Mouse (Mus musculus) ovary, postnatal 36 days (tissue): ENCODE measurements at regions not wholly inside any gene's neighbourhood (a gene's known extent, or its start where the extent isn't known, plus 50 kb on each side); places are given as distances from the start of the nearest gene placed in this dataset.

Source experiments
- DNase-seq: peaks from one replicate; pipeline ENCODE4 v3.0.0; 2022; ENCODE audit warnings: low spot score, mixed read lengths

DNA sequence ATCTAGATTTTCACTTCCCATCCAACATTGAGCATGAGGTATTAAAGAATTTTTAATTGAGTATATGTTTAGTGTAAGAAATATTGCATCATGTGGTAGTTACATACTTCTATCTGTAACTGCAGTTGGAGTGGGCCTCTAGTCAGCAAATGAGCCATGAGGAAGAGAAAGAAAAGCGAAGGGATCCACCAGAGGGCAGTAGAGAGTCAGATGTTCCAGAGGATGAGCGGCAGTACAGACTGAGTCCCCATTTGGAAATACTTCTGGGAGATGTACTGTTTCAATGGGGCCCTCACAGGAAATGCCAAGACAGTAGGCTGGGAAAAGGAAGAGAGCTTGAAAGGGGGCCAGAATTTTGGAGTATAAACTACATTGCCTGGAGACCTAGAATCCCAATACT, 221.2 kb downstream of the Myh15 start:
- DNase-seq, result peak; percentile 7

DNA sequence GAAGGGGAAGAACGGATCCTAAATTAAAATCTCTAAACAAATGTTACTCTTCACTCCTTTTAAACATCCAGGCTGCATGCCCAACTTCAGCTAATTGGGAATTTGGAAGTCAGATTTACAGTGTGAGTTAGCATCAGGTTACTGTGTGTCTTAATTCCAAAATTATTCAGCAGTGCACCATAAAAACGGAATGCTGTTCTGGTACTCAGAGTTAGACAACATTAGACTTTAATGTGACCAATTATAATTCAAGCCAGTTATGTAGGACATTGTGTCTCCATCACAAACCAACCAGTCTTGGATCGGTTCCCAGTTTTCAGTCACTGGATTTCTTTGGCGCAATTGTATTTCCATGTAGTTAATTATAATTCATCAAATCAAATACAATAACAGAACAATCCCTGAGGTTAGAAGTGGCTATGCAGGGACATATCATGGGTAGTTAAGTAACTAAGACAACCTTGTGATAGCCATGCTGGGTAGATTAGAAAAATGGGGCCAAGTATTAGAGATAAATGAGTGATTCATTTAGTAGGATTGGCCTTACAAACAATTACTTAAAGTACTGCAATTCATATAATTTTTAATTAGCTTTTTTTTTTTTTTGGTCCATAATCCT, 230.9 kb downstream of the Myh15 start:
- DNase-seq, result no peak

DNA sequence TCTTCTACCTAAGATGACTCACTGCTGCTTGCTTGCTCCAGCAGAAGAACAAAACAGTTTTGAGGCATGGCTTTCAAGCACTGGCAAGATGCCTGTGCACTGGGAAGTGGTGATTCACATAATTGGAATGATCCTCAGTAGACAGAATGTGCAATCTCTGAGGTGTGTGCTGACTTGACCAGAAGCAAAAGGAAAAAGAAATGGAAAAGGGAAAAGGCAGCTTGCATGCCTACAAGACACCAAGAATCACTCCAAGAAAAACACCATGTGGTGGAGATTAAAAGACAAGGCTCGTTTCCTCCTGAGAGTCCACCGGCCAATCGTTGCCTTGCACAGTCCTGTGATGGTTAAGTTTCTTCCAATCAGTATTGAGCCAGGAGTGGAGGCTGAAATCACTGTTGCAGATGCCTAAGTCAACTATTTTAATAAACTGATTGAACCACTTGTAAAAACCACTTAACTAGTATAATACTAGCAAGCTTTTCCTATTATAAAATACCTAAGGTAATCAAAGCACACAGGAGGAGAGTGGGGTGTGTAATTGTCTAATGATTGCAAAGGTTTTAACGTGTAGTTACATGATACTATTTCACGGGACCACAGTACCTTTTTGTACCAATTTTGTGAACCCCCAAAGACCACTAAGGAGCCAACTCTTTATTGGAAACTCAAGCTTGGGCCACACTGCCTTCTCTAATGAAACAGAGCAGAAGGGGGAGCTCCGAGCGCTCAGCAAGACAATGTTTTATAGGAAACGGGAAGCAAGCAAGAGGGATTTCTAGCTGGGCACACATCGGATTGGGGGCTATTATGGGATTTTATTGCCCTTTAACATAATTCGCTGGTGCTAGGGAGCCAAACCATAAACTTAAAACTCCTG, 232.2 kb downstream of the Myh15 start:
- peak; percentile 9 for DNase-seq

DNA sequence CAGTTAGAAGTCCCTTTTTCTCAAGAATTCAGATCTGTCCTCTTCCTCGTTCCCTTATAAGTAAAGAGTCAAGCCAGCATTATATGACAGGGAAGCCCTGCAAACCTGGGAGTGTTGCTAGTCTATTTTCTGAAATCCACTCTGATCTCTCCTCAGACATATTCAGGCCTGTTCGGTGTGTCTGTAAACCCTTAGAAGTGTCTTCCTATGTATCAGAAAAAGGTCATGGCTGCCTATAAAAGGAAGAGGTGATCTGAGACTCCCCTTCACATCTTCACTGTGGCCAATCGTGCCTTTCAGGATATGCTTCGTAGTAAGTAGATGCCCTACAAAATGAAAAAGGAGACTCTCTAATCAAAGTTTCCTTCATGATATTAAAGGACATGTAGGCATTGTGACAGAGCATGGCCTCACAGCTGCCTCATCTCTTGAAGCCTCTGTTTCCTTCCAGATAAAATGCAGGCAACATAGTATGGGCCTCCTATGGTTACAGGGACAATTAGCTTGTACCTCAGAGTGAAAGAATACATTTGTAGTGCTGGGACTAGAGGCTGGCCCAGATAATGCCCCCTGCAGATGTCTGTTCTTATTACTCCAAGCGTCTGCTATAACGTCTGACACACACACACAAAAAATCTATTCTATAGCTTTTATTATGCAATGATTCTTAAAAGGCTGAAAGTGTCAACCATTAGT, 246.5 kb downstream of the Myh15 start:
- no peak for DNase-seq

DNA sequence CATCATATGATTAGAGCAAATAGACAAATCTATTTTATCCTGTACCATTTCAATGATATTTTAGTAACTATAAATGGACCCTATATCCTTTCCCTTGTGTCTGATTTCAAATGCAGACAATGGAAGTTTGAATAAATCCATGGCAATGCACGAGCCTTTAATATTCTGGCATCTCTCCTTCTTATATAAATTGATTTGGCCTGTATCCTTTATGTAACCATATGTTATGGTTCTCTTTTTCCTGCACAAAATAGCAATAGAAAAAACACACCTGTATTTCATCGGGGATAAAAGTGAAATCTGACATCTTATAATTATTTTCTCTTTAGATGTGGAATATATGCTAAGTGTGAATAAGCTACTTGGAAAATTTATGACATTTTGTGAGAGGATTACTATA, 247.1 kb downstream of the Myh15 start:
- DNase-seq, result no peak

DNA sequence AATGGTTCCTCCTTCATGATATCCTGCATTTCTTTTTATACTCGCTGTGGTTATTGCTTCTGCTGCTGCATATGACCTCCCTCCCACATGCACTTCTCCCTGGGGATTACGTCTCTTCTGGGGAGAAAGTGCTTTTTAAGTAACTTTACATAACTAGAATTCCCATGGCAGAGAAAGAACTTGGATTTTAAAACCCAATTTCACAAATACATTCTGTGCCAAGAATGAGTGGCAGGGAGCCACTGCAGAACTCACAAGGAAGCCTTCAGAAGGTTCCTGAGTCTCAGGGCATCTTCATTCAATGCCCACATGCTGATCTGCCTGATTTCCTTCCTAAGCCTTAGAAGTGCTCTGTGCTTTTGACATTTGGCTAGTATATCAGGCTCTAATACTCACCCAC, 259.8 kb downstream of the Myh15 start:
- no peak for DNase-seq

DNA sequence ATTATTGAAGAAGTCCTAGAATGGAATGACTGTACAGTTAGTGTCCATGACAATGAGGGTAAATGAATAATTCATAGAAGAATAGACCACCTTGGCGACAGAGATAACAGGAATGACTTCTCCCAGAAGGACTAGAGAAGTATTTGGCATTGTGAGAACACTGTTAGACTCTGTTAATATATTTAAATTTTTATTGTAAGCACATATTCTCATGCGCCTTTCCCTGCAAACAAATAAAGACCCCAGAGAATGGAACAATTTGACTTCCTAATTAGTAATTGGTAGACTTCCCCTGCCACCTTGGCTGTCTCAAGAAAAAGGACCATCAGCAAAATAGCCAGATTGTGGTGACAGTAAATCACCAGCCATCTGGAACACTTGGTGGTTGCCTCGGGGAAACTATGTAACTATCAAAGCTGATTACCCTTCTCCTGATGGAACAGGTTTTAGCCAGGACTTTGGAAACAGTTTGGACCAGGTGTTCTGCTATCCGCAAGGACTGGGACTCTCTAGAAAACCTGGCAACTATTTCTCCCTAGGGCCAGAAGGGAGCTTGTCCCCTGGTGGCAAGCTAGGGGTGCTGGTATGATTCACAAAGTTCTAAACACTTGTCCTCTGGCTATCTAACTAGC, 261.9 kb downstream of the Myh15 start:
- DNase-seq, result no peak

DNA sequence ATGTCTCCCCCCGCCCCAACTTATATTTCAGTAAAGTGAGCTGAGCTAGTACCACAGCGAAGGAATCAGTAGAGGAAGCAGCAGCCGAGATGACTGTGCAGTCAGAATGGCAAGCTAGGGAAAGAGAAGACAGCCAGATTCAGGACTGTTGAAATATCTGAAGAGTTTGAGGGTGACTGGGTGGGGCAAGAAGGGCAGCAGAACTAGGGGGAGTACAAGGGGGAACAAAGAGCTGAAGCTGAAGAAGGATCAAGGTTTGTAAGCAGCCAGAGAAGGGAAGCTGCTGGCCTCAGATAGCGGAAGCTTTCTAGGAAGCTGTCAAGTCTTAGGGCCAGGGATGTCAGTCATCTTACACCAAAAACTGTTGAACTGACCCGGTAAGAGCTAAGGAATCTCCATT, 262.5 kb downstream of the Myh15 start:
- no peak for DNase-seq

DNA sequence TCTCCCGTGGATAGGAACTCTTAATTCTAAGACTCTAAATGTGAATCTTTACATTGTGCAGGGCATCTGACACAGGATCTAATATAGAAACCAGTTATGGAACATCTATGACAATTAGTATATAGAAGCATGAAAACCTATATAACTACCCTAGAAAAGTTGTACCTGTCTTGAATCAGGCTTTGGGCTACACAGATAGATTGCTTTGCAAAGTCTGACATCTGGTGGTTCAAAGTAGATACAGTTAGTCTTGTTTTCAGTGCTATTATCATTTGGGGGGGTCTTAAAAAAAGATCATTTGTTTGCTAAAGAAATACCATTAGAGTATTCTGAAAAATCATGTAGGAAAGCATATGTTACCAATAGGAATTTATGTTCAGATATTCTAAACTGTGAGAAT, 264.7 kb downstream of the Myh15 start:
- DNase-seq, result no peak

DNA sequence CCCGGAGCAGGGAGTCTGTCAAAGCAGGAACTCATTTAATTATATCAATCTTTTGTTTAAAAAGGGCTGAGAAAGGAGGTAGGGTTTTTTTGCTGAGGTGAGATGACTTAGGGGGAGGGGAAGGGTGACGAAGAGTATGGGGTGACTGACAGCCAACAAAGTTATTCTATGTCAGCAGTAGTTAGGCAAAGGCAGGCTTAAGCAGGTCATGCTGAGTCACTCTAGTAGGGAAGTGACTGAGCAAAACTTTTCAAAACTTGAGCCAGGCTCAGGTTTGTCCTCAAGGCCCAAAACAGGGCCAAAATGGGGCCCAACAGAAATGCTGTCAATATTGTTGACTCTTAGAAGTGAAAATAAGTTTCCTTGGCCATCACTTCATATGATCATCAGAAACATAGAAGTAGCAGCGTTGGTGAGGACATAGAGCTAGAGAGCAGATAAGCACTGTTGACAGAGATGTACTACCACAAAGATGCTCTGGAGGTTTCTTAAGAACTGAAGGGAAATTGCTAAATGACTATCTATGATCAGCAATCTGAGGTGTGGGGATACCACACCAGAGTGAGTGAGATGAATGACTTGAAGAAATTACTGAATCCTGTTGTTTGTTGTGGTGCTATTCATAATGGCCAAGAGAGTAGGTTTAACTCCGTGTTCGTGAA, 273.6 kb downstream of the Myh15 start:
- no peak for DNase-seq

DNA sequence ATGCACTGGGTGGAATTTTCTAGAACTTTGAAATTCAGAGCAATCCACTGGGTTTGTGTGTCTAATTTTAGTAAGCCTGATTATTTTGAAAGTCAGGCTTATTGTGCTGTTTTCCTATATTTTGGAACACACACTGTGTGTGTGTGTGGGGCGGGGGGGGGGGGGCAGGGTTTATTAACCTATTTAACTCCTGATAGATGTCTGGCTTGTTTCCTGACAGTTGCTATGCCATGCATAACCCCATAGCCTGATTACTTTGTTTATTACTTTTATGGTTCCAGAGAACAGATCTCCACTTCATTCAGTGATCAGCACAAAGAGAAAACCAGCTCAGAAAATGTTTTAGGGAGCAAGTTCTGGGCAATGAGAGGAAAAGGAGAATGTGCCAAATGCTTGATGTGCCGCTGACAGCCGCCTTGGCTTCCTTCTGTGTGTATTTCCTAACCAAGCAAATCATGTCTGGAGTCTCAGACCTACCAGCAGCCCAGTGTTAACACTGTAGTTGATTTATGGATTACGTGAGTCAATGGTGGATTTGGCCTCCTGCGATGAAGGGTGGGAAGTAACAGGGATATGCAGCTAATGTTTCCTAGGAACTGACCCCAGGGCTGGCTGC, 274.9 kb downstream of the Myh15 start:
- DNase-seq, result peak; percentile 5

DNA sequence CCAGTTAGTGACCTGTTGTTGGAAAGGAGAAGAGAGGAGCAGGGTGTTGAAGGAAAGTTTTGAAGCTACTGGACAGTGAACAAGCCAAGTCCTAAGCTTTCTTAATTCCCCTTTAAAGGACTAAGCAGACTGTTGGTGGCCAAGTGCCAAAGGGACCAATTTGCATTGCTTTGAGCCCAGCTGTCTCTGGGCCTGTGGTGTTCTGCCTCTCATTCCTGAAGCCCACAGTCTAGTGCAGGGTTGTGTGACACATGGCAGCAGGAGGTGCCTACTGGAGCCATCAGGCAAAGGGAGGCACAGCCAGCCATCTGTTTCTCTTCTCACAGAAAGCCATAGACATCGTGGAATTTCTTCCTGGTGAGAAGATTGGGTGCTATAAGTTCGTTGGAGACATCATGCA, 278.6 kb downstream of the Myh15 start:
- no peak for DNase-seq

DNA sequence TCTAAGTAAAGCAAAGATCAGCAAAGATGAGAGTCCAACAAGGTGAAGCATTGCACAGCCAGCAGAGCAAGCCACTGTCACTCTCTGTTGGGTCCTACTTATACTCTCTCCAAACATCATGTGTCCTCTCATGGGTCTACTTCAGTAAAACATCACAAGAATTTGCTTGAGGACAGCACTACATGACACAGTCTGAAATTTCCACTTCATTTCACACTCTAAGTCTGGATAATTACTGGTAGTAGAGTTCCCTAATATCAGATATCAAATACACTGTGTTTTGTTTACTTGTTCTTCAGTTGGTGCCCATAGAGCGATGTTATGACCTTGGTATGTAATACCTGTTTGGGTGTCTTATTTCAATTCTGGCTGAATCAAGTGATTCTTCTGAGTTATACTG, 280.7 kb downstream of the Myh15 start:
- no peak for DNase-seq

DNA sequence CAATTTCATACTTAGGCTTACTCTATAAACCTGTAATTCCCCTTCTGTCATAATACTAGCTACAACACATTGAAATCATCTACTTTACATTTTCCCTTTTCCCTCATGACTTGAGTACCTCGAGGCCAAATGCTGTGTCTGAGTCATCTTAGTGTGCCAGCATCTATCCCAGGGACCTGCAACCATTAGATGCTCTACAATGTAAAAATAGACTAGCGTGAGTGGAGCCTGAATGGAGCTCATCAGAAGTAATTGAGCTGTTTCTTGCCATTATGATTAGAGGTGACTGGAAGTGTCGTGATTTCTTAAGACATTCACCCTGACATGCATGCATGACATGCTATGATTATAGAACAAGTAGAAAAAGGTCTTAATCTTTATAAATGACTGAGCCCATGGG, 301.1 kb downstream of the Myh15 start:
- no peak for DNase-seq

DNA sequence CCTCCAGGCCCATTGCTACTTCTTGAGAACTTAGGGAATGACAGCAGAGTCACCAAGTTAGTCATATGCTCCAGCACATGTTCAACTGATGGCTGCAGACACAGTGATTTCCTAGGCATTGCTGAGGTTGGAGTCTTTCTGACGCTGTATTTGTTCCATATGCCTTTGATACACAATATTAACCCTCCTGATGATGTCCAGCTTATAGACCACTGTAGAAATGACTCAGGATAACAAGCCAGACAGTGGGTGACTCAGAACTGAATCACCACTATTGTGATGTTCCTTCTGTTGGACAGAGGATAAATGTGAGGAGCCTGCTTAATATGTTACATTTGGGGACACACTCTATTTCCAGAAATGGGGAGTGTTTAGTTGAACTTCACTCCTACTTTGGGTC, 304.4 kb downstream of the Myh15 start:
- no peak for DNase-seq

DNA sequence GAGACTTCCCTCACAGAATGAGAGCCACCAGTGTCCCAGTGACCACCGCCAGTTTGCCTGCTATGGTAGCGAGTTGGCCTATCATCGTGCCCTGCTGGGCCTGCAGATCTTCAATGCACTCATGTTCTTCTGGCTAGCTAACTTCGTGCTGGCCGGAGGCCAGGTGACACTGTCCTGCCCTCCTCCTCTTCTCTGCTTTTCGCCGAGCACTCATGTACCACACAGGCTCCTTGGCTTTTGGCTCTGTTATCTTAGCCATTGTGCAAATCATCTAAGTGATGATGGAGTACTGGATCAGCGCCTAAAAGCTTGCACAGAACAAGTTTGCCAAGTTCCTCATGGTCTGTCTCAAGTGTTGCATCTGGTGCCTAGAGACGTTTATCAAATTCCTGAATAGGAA, 312.2 kb downstream of the Myh15 start:
- DNase-seq, result peak; percentile 18

DNA sequence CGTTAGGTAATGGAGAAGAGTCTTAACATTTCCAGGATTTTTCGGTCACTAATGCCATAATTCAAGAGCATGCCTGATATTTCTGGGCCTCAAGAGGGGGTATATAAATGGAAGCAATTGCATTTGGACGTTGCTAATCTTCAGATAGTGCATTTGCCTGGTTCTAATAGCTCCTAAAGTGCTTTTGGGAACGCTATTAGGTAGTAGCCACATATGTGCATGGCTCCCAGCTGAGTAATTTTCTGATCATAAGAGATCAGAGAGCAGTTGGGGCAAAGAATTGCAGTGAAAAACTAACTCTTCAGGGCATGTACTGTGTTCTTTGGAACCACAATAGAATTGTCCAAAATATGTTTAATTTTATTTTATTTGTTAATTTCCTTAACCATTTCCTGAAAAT, 317.8 kb downstream of the Myh15 start:
- no peak for DNase-seq

DNA sequence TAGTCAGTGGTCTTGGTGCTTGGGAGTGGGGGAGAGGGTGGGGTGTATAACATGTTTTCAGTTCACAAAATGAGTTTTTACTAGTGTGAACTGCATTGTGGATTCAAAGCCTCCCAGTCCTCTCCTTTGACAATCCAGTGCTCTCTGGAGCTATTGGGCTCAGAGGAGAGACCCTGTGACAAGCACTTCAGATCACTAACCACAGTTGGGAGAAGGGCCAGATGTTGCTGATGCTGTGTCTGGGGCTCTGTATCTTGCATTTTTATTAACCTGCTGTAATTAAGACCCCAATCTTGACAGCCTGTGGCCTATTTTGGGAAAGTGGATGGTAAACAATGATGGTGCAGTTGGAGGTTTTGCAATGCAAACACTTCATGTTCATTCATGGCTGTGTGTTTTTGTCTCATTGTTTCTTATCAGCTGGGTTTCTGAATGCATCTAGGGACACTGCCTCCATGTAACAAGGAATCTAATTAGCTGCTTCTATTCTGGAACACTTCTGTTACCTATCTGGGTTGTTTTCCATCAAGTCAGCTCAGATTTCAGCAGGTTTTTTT, 320.0 kb upstream of the Ift57 start:
- no peak for DNase-seq

DNA sequence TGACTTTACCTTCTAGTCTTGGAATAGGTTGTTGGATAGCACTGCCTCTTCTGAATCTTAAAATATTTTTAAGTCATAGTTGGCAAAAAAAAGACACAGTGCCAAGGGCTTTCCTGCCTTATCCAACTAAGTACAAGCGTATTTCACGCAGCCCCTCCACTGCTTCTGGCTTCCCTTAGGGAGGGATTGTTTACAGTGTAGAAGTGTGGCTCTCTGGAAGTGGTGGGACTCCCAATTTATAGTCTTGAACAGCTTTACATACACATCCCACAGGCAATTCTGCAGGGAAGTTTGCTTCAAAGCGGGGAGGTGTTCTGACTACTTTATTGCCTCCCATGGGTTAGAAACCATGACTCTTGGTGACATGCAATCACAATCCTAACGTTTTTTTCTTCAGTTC, 310.9 kb upstream of the Ift57 start:
- no peak for DNase-seq

DNA sequence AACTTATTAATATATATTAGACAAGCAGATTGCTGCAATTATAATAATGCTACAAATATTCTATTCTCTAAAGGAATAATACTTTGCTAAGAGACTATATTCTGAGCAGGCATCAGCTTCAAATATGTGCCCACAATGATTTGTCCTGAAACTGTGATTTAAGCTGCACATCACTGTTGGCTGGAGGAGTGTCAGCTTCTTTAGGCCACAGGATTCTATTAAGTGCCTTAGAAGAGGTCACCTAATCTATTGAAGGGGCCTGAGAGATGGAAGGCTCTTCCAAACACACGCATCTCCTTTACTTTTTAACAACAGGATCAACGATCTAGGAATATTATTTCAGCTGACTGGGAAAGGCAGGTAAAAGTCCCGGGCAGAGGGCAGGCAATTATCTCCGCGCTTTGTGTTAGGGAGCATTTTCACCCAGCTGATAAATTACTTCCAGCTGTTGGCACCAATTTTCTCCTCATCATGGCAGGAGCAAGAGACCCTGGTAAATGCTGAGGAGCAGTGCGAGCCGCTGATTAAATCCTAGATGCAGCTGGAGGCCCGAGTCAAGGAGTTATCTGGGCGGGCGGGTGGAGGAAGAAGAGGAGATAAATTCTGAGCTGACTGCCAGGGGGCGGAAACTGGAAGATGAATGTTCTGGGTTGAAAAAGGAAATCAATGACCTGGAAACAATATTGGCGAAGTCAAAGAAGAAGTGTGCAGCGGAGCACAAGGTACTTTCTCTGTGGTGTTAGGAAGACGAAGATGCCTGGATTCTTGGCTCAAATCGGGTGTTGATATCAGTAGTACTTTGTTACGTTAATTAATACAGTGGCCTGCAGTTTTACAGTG, 290.9 kb upstream of the Ift57 start:
- DNase-seq, result peak; percentile 4
